Mouse (Mus musculus) lung, adult 18-20 months (tissue): ENCODE measurements at regions not wholly inside any gene's neighbourhood (a gene's known extent, or its start where the extent isn't known, plus 50 kb on each side); places are given as distances from the start of the nearest gene placed in this dataset.

ENCODE experiments used
- DNase-seq, 2 experiments: peaks; one replicate each; pipeline ENCODE4 v3.0.0; 2022; ENCODE audit warnings: mixed read lengths in 2 of 2

DNA sequence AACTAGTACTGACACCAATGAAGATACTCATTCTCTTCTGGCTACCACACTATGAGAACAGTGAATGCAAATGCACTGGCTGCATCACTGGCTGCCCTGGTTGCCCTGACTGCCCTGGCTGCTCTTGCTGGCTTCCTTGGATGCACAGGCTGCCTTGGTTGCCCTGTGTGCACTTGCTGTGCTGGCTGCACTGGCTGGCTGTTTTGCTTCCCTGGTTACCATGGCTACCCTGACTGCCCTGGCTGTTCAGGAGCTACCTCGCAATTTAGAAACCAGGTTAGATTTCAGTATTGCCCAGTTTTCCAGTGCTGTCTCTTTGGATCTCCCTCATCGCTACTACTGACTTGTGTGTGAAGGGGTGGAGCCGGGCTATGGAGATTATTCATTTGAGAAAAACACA, 175.7 kb downstream of the Fat4 start:
- DNase-seq: no peak

- no peak for DNase-seq
Measured at GRCm38 (mm10) chr3:39065457-39065856, 178.7 kb downstream of the Fat4 start.

GRCm38 (mm10) chr3:39069011-39069410, 182.3 kb downstream of the Fat4 start:
- DNase-seq: no peak

DNA sequence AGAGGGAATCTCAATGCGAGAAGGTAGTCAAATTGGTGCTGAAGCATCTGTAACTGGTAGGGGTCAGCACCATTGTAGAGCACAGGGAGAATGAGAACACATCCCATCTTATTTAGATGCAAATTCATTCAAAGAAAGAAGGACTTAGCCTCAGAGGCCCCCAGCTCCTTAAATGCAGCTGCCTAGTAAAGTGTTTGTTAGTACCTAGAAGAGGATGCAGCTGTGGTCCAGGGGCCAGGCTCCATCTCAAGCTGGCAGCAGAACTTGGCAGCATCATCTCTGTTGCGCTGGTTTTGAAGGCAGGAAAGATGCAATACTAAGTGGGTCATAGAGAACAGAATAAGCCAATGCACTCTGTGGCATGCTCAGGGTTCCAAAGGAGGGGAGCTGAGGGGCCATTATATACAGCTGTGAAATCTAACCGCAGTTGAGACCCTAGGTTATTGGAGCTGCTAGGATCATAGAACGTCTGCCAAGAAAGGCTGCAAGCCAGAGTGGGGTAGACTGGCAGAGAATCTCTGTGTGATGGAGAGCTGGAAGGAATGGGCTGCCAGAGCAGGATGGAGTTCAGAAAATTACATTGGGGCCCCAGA, 196.0 kb downstream of the Fat4 start:
- no peak for DNase-seq

- DNase-seq: no peak
Measured at GRCm38 (mm10) chr3:39088948-39089347, 202.2 kb downstream of the Fat4 start.

- DNase-seq: no peak
Measured at GRCm38 (mm10) chr3:39102324-39102723, 215.6 kb downstream of the Fat4 start.

DNA sequence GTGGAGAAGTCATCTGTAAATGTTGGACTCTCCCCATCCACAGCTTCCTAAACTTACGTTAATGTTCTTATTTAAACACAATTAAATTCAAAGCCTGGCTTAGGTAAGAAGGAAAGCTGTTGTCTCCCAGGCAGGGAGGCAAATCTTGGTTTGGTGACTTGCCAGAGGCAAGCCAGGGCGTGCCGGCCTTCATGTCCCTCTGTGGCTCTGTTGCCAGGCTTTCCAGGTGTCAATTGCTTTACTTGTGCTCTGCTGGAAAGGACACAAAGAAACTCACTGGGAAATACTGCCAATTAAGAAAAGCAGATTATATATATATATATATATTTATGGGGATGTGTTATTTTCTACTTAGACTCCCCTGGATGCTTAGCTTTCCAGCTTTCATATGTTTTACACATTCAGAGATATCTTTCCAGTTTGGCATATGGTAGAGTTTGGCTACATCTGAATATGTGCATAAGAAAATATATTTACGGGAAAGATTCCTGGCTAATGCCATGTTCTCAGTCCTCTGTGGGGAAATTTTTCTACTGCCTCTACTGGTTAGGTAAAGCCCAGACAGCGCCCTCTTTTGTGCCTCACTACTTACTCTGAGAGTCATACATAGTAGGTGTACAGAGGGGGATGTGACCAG, 223.1 kb downstream of the Fat4 start:
- DNase-seq: peak; percentile 6 to 29

GRCm38 (mm10) chr3:39114056-39114455, 227.3 kb downstream of the Fat4 start:
- DNase-seq: no peak

GRCm38 (mm10) chr3:39114826-39115225, 228.1 kb downstream of the Fat4 start:
- no peak for DNase-seq

DNA sequence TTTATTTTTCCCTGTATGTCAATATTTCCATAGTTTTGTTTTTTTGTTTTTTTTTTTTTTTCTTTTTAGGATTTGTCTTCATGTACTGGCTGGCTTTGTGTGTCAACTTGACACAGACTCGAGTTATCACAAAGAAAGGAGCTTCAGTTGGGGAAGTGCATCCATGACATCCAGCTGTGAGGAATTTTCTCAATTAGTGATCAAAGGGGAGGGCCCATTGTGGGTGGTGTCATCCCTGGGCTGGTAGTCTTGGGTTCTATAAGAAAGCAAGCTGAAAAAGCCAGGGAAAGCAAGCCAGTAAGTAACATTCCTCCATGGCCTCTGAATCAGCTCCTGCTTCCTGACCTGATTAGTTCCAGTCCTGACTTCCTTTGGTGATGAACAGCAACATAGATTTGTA, 228.7 kb downstream of the Fat4 start:
- no peak for DNase-seq

GRCm38 (mm10) chr3:39122250-39122649, 235.5 kb downstream of the Fat4 start:
- DNase-seq: no peak

DNA sequence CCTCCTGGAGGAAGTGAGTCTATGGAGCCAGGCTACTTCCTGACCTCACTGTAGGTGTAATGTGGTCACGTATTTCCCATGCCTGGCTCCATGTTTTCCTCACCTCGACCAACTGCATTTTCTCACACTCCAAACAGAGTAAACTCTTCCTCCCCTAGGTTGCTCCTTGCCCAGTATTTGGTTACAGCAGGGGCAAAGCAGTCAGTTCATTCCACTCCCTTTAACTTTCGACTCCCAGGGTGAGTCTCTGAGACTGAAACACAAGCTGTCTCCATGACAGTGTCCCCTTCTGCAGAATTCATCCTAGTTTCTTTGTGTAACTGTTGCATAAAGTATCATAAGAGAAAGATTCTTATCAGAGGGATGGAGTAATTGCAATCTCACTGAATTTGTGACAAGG, 243.8 kb downstream of the Fat4 start:
- DNase-seq: no peak

DNA sequence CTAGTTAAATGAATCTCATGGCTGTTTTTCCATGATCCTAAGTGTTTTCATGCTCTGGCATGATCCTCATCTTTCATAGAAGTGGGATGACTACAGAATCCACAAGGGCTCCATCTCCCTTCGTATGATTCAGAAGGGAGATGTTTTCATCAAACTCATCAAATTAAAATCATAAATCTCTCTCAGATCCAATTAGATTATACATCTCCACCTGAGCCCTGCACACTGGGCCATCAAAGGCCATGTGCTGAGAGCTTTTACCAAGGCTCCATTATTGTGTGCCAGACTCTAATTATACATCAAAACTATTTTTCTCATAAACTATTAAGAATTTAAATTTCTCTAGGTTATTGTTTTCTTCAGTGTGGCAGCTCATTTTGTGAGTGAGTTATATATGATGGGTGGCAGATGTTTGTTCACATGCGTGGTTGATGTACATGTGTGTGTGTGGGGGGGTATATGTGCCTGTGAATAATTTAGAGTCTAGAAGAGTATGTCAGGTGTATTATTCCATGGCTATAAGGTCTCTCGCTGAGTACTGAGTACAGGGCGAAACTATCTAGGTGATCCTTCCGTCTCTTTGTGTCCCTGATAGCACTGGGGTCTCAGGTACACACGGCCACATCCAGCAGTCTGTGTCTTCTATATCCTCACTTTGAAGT, 278.4 kb downstream of the Fat4 start:
- no peak for DNase-seq

GRCm38 (mm10) chr3:39182646-39183045, 295.9 kb downstream of the Fat4 start:
- DNase-seq: no peak

- no peak for DNase-seq
Measured at GRCm38 (mm10) chr3:39195102-39195501, 308.4 kb downstream of the Fat4 start.

- DNase-seq: no peak
Measured at GRCm38 (mm10) chr3:39202662-39203061, 315.9 kb downstream of the Fat4 start.

GRCm38 (mm10) chr3:39208651-39209050, 321.9 kb downstream of the Fat4 start:
- no peak for DNase-seq

- no peak for DNase-seq
Measured at GRCm38 (mm10) chr3:39209382-39210165, 322.8 kb downstream of the Fat4 start.

GRCm38 (mm10) chr3:39211670-39212069, 324.9 kb downstream of the Fat4 start:
- no peak for DNase-seq

DNA sequence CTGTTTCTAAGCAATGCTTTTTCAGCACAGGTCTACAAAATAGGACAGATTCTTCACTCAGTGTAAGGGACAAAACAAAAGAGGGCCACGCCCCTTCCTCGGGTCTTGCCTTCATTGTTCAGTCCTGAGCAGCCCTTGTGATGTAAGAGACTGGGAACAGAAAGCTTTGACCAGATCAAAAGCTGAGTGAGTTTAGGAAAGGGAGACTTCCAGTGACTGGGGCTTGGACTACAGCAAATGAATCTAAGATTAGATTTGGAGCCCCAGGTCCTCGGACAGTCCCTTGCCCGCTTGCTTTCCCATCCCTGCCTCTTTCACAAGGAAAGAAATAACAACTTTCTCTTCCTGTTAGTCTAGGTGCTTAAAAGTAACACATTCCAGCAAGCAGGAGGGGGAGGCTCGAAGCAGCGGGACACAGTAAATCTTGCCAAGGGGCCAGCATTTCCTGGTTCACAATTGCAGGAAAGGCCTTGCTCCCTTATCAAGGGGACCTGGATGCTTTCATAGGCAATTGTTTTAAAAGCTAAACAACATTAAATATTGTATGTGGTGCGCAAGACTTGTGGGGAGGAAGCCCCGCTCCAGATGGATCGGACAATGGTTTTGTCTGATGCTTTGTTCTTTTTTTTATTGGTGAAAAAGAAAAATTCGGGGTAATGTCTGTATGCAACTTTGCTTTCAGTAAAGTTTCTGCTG, 333.4 kb downstream of the Fat4 start:
- peak; percentile 35 to 62 for DNase-seq

- DNase-seq: peak in 1 of 2 experiments; percentile 8
Measured at GRCm38 (mm10) chr3:39220707-39221034, 333.9 kb downstream of the Fat4 start.

GRCm38 (mm10) chr3:39222059-39222458, 335.3 kb downstream of the Fat4 start:
- no peak for DNase-seq

GRCm38 (mm10) chr3:39234921-39235320, 348.2 kb downstream of the Fat4 start:
- no peak for DNase-seq
